Mouse (Mus musculus) kidney, postnatal 10 days (tissue): Measurements from ENCODE around the gene Mylk2.

ENCODE experiments used
- DNase-seq: peaks from one replicate; pipeline ENCODE4 v3.0.0; 2021; ENCODE audit warnings: mixed read lengths

Gene Mylk2

GRCm38 (mm10) chr2:152914310-152915120, 3.4 kb downstream of the Mylk2 start:
- peak; percentile 90 for DNase-seq

- DNase-seq, result no peak
Observed at GRCm38 (mm10) chr2:152915453-152915852, 4.3 kb downstream of the Mylk2 start.

GRCm38 (mm10) chr2:152916111-152916510, 5.0 kb downstream of the Mylk2 start:
- no peak for DNase-seq

GRCm38 (mm10) chr2:152917671-152918070, 6.5 kb downstream of the Mylk2 start:
- DNase-seq, result no peak

GRCm38 (mm10) chr2:152922376-152922775, 11.2 kb downstream of the Mylk2 start:
- DNase-seq, result no peak

GRCm38 (mm10) chr2:152923621-152924020, 12.5 kb downstream of the Mylk2 start:
- DNase-seq, result no peak

GRCm38 (mm10) chr2:152924128-152924527, 13.0 kb downstream of the Mylk2 start:
- peak; percentile 25 for DNase-seq

- no peak for DNase-seq
Observed at GRCm38 (mm10) chr2:152924543-152924942, 13.4 kb downstream of the Mylk2 start.

- peak; percentile 90 for DNase-seq
Observed at GRCm38 (mm10) chr2:152925189-152925872, 14.2 kb downstream of the Mylk2 start.

- DNase-seq, result no peak
Observed at GRCm38 (mm10) chr2:152926896-152927295, 15.7 kb downstream of the Mylk2 start.

GRCm38 (mm10) chr2:152927371-152927770, 16.2 kb downstream of the Mylk2 start:
- DNase-seq, result no peak

GRCm38 (mm10) chr2:152928219-152928987, 17.3 kb downstream of the Mylk2 start:
- DNase-seq, result peak; percentile 55

GRCm38 (mm10) chr2:152928988-152929370, 17.8 kb downstream of the Mylk2 start:
- no peak for DNase-seq

GRCm38 (mm10) chr2:152930276-152930675, 19.1 kb downstream of the Mylk2 start:
- peak; percentile 72 for DNase-seq

GRCm38 (mm10) chr2:152931456-152932160, 20.5 kb downstream of the Mylk2 start:
- peak; percentile 57 for DNase-seq

GRCm38 (mm10) chr2:152933048-152933447, 21.9 kb downstream of the Mylk2 start, which contains the start of gene Foxs1:
TSS of gene Foxs1 (minus strand) at chr2:152933208.
- DNase-seq, result peak; percentile 80

- DNase-seq, result peak; percentile 81
Observed at GRCm38 (mm10) chr2:152933614-152934013, 22.5 kb downstream of the Mylk2 start.

- DNase-seq, result peak; percentile 66
Observed at GRCm38 (mm10) chr2:152939846-152940245, 28.7 kb downstream of the Mylk2 start.

GRCm38 (mm10) chr2:152941106-152941505, 30.0 kb downstream of the Mylk2 start:
- peak; percentile 17 for DNase-seq

GRCm38 (mm10) chr2:152941776-152942175, 30.6 kb downstream of the Mylk2 start:
- no peak for DNase-seq

- DNase-seq, result peak; percentile 48
Observed at GRCm38 (mm10) chr2:152942898-152943515, 31.9 kb downstream of the Mylk2 start.

GRCm38 (mm10) chr2:152943568-152943967, 32.4 kb downstream of the Mylk2 start:
- peak; percentile 6 for DNase-seq
